Mouse (Mus musculus) lung, adult 2 months (tissue): Measurements from ENCODE around the gene Tusc2. TPM values are rescaled to one million over a fixed set of nuclear protein-coding genes. Genes with fewer than 3 reads are reported as not detected.

Experiments
- DNase-seq: peaks from one replicate; pipeline ENCODE4 v3.0.0; 2022
- H3K4me1 ChIP-seq: fragments of 200-500 bp; 2 replicates; pipeline ENCODE4 v1.6.1; 2011; ENCODE audit warnings: low read length; ENCODE audit not compliant: control insufficient read depth, insufficient read depth
- H3K4me3 ChIP-seq: fragments of 200-500 bp; replicated peaks from 2 replicates; pipeline ENCODE3; 2011; ENCODE audit warnings: low read depth, mild to moderate bottlenecking, control low read depth, low read length; ENCODE audit errors: extremely low read depth
- CTCF ChIP-seq: fragments of 200-500 bp; IDR thresholded peaks from 2 replicates; pipeline ENCODE4 v1.5.1; 2011; ENCODE audit warnings: mild to moderate bottlenecking, low read length, control low read depth; ENCODE audit not compliant: insufficient read depth
- POLR2A ChIP-seq: fragments of 200-500 bp; IDR thresholded peaks from 2 replicates; pipeline ENCODE4 v1.6.1; 2011; ENCODE audit warnings: low read depth, mild to moderate bottlenecking, control low read depth, low read length, borderline replicate concordance; ENCODE audit errors: extremely low read depth
- WGBS: fragments of 180-500 bp; shearing (Covaris S2); methylation state at CpG from one replicate; pipeline ENCODE4 v1.1.7; 2018; 5-methylcytosine and 5-hydroxymethylcytosine counted together
- polyA plus RNA-seq: library from polyadenylated mRNA; depleted of rRNA; stranded (reverse); fragments of >200 nt; gene quantifications from 2 replicates; pipeline ENCODE4 v1.2.3, GENCODE M21; 2012

Tusc2 gene
- polyA plus RNA-seq, 1 experiment = 46.7 TPM

DNA sequence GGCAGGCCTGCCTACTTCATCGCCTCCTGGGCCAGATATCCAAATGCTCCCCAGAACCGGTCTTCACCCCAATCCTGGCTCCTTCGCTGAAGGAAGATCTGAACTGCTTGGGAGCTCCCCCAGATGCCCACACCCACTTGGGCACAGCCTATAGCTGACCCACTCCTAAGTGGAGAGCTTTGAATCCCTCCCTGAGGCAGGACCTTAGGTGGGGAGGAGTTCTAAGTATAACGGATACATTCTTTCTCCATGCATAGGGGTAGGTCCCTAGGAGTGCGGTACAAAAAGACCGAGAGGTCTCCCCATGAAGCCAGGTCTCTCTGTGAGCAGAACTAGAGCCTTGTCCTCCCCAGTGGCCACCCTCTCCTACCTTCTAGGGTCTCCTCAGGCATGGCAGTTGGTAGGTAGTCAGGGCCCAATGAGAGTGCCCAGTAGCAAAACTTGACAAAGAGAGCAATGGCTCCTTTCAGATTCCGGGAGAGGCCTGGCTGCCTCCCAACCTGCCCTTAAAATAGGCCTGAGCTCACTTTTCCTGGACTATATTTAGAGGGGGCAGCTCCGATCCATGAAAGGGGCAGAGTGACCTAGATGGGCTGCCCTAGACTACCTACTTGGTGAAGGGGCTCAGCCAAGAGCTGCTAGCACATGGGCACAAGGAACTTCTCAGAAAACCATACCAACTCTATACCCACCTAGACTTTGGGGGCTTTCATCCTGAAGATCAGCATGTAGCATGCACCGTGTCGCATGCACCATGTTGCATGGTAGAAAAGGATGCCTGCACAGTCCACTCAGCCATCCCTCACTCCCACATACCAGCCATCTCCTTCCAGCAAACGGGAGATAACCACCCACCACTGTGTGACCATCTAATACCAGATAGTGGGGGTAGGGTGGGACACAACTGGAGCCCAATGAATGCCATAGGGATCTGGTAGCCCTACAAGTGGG lies 33.8 kb downstream of the Tusc2 start:
- Histone ChIP-seq H3K4me1 (peaks cover 12% of the 10 kb centered on the region; the same call in 1 of the 2 replicates), H3K4me3 (no peak overlapping the region)
- no peak for DNase-seq
- WGBS = 70% methylated on average over 11 of the region's 11 CpGs
- TF ChIP-seq POLR2A (no peak), CTCF (no peak)

DNA sequence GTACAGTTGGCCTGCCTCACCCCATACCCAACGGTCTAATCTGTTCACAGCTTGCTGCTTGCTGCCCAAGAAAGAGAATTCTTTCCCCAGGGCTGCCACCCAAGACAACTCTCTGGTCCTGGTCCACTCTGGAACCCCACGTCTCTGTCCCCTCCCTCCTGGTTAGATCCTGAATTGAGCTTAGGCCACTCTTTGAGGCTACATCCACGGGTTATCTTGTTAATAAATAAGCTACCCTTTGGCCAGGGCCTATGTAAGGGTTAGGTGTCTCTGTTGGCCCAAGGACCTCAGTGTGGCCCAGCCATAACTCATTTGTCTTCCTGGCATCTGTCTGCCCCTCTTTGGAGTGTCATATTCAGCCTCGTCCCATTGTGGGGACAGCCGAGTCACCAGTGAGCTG lies 35.3 kb downstream of the Tusc2 start:
- TF ChIP-seq CTCF = no peak
- no peak for TF ChIP-seq POLR2A
- no peak for DNase-seq
- WGBS = 76% methylated on average over 5 of the region's 5 CpGs

GRCm38 (mm10) chr9:107599433-107599832 lies 36.4 kb downstream of the Tusc2 start:
- peaks cover 12% of the 10 kb centered on the region; the same call in 1 of the 2 replicates for H3K4me1 ChIP-seq
- no peak overlapping the region for H3K4me3 ChIP-seq
- no peak for TF ChIP-seq CTCF
- no peak for TF ChIP-seq POLR2A
- WGBS = 89% methylated on average over 9 of the region's 9 CpGs
- DNase-seq = no peak

More for the DNA sequence above, 35.3 kb downstream of the Tusc2 start:
- Histone ChIP-seq H3K4me1 (peaks cover 14% of the 10 kb centered on the region; the same call in 1 of the 2 replicates), H3K4me3 (no peak overlapping the region)

DNA sequence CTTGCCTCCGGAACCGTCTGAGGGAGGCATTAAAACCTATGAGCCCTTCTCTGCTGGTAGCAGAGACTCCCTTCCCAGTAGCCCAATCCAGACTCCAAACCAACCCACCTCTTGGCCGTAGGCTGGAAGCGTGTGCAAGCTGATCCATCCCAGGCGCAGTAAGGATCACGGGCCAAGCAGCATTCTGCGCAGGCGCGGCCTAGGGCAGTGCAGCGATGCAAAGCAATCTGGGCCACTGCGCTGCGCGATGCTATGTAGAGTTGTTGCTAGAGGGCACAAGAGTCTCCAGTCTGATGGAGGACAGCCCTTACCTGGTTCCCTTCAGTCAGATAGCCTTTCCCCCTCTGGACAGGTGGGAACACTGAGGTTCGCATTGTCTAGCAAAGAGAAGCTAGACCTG lies 36.8 kb downstream of the Tusc2 start:
- TF ChIP-seq CTCF = no peak
- no peak for TF ChIP-seq POLR2A
- Histone ChIP-seq H3K4me3 (no peak overlapping the region), H3K4me1 (peaks cover 12% of the 10 kb centered on the region; the same call in 1 of the 2 replicates)
- 82% methylated on average over 14 of the region's 14 CpGs for WGBS
- DNase-seq = no peak

DNA sequence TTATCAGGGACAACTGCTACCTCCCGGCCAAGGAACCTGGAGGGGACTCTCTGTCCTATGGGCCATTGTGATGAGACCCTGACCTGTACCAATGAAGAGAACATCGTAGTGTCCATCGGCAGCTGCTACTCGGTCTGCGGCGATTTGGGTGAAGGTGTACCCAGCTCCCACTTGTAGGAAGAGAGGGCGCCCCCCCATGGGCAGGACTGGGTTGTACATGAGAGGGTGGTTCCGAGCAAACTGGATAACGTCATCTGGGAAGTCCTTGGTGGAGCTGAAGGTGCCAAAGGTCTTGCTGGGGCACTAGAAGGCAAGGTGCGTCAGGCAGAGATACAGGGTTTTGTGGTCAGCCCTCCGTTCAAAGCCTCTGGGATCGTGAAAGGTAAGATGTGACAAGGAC lies 37.7 kb downstream of the Tusc2 start:
- H3K4me3 ChIP-seq = no peak overlapping the region
- H3K4me1 ChIP-seq = peaks cover 15% of the 10 kb centered on the region; the same call in 1 of the 2 replicates
- no peak for DNase-seq
- TF ChIP-seq POLR2A = no peak
- TF ChIP-seq CTCF = no peak
- WGBS = 76% methylated on average over 12 of the region's 12 CpGs

- no peak for TF ChIP-seq POLR2A
- TF ChIP-seq CTCF = no peak
- DNase-seq = no peak
- H3K4me1 ChIP-seq = peaks cover 15% of the 10 kb centered on the region; the same call in 1 of the 2 replicates
- WGBS = 79% methylated on average over 11 of the region's 11 CpGs
- no peak overlapping the region for H3K4me3 ChIP-seq
Observed at GRCm38 (mm10) chr9:107601275-107601674, 38.2 kb downstream of the Tusc2 start.

DNA sequence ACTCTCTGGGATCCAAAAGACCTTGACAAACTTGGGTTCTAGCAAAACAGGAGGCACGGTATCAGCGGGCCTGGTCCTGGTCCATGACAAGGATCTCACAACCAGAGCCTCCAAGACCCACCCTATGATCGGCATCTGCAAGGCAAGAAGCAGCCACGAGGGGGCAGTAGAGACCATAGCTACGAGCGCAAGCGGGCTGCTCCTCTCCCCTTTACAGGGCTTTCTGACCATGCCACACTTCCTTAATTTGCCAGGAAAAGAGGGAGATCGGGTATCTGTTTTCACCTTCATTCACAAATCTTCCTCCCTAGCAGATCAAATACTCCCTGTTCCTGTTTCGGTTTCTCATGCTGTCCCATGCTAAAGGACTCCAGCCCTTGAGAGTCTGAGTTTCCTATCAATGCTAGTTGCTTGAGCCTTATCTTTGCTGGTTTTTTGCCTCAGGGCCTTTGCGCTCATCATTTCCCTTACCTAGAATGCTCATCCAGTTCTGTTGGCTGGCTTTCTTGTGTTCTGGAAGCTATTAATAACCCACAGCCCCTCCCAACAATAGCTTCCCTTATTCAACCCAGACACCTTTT lies 39.1 kb downstream of the Tusc2 start:
- H3K4me1 ChIP-seq = peaks cover 10% of the 10 kb centered on the region; the same call in 1 of the 2 replicates
- DNase-seq = peak; percentile 96
- WGBS = 4% methylated on average over 10 of the region's 10 CpGs
- no peak overlapping the region for H3K4me3 ChIP-seq
- TF ChIP-seq CTCF (peak; percentile 97), POLR2A (peak; percentile 21; the same call in 1 of the 2 replicates)

DNA sequence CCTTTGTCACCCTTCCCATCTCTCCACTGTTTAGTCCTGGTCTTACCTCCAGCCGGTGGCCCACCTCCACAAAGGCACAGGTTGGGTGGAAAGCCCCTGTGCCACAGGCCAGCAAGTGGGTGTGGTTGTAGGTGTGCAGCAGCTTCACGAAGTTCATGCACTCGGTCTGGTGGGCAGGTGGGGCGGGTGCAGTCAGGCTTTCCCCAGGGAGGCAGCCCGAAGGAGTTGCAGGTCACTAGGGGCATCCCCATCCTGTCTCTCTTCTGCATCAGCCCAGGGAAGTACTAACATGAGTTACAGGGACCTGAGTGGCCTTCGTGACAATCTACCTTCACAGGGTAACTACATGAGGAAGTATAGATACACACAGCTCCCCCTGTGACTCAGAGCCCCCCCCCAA lies 40.2 kb downstream of the Tusc2 start:
- DNase-seq = no peak
- Histone ChIP-seq H3K4me1 (peaks cover 9% of the 10 kb centered on the region; the same call in 1 of the 2 replicates), H3K4me3 (no peak overlapping the region)
- WGBS = 70% methylated on average over 6 of the region's 6 CpGs
- no peak for TF ChIP-seq POLR2A
- no peak for TF ChIP-seq CTCF

- Histone ChIP-seq H3K4me3 (no peak overlapping the region), H3K4me1 (peaks cover 14% of the 10 kb centered on the region; the same call in 1 of the 2 replicates)
- DNase-seq = peak; percentile 67
- WGBS = 43% methylated on average over 23 of the region's 23 CpGs
- TF ChIP-seq POLR2A (no peak), CTCF (no peak)
Observed at GRCm38 (mm10) chr9:107605041-107605661, 42.1 kb downstream of the Tusc2 start.
